Mouse (Mus musculus) liver, adult 2 months (tissue): Measurements from ENCODE around the gene Safb2. TPM values are rescaled to one million over a fixed set of nuclear protein-coding genes. Genes with fewer than 3 reads are reported as not detected.

Experiments used
- DNase-seq: peaks from one replicate; pipeline ENCODE4 v3.0.0-alpha.2; 2011; ENCODE audit warnings: low read depth, low spot score; ENCODE audit errors: extremely low read depth
- H3K27ac ChIP-seq: fragments of 200-500 bp; replicated peaks from 2 replicates; pipeline ENCODE4 v1.5.1; 2012; ENCODE audit warnings: low read depth, mild to moderate bottlenecking, control low read depth, inconsistent platforms, low read length; ENCODE audit not compliant: insufficient read depth
- H3K27me3 ChIP-seq: fragments of 200-500 bp; 2 replicates; pipeline ENCODE4 v1.6.1; 2012; ENCODE audit warnings: mild to moderate bottlenecking, moderate library complexity, low read length, inconsistent platforms; ENCODE audit not compliant: control insufficient read depth, insufficient read depth
- H3K36me3 ChIP-seq: fragments of 200-500 bp; 2 replicates; pipeline ENCODE4 v1.6.1; 2012; ENCODE audit warnings: low read length, inconsistent platforms; ENCODE audit not compliant: control insufficient read depth, insufficient read depth
- H3K4me1 ChIP-seq: fragments of 200-500 bp; 2 replicates; pipeline ENCODE4 v1.6.1; 2011; ENCODE audit warnings: low read length; ENCODE audit not compliant: control insufficient read depth, insufficient read depth
- H3K4me3 ChIP-seq: fragments of 200-500 bp; 2 replicates; pipeline ENCODE4 v1.5.1; 2011; ENCODE audit warnings: low read depth, mild to moderate bottlenecking, control low read depth, low read length, moderate library complexity; ENCODE audit not compliant: insufficient read depth
- H3K79me2 ChIP-seq: fragments of 200-500 bp; 2 replicates; pipeline ENCODE4 v1.6.1; 2012; ENCODE audit warnings: inconsistent platforms, mild to moderate bottlenecking, low read length, moderate library complexity; ENCODE audit not compliant: control insufficient read depth, insufficient read depth
- H3K9ac ChIP-seq: fragments of 200-500 bp; 2 replicates; pipeline ENCODE4 v1.6.1; 2012; ENCODE audit warnings: low read depth, mild to moderate bottlenecking, control low read depth, inconsistent platforms, low read length
- CTCF ChIP-seq: fragments of 200-500 bp; IDR thresholded peaks from 2 replicates; pipeline ENCODE4 v1.5.1; 2011; ENCODE audit warnings: low read depth, low read length, control low read depth
- POLR2A ChIP-seq: fragments of 200-500 bp; IDR thresholded peaks from 2 replicates; pipeline ENCODE4 v1.6.1; 2011; ENCODE audit warnings: low read length, control low read depth; ENCODE audit not compliant: insufficient read depth; ENCODE audit errors: extremely low read depth
- WGBS: fragments of 180-500 bp; shearing (Covaris S2); methylation state at CpG from one replicate; pipeline ENCODE4 v1.1.7; 2018; 5-methylcytosine and 5-hydroxymethylcytosine counted together
- polyA plus RNA-seq: library from polyadenylated mRNA; depleted of rRNA; stranded (reverse); fragments of >200 nt; gene quantifications from 2 replicates; pipeline ENCODE4 v1.2.3, GENCODE M21; 2012
- total RNA-seq: library from RNA; depleted of rRNA; stranded (reverse); fragments of >200 nt; gene quantifications from 2 replicates; pipeline ENCODE4 v1.2.3, GENCODE M21; 2014

Gene Safb2
- total and polyA plus RNA-seq, 2 experiments: 32.8 to 62.3 TPM

DNA sequence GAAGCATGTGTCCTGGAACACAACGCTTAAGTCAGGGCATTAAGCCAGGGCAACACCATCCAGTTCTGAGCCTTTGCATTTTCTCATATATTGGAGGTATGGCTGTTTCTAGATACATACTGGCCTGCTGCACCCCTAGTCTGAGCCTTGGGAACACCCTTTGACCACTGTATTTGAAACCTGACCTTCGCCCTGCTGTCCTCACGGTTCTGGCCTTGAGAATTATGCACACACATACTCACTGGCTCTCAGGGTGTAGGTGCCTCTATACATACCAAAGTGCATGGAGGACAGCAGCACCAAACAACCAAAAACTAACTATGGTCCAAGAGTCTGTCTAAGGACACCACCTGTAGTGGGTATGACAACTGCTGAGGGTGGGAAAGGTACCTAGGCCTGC, 11.4 kb downstream of the Safb2 start:
- TF ChIP-seq CTCF (no peak), POLR2A (no peak)
- Histone ChIP-seq H3K27me3 (no peaks in the 10 kb centered on the region), H3K36me3 (peaks cover 57% of the 10 kb centered on the region), H3K4me3 (no peak overlapping the region), H3K9ac (no peak overlapping the region), H3K4me1 (peaks cover 4% of the 10 kb centered on the region), H3K79me2 (no peaks in the 10 kb centered on the region), H3K27ac (no peak overlapping the region)
- WGBS: 62% methylated on average over 3 of the region's 3 CpGs
- DNase-seq: peak; percentile 61

DNA sequence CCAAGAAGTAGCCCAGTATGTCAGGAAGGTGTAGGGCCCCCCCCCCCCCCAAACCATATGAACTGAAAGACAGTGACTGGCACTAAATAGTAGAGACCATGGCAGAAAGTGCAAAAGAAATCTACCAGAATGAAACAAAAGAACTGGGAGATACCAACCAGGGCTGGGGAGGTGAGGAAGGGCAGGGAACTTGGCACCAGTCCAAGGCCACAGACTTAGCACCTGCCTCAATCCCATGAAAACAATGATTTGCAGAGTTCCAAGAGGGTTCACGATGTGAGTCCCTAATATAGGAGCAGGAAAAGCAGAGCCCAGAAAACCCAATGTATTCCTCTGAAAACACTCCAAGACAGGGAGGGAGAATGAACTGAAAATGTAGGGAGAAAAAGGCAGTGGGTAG, 12.2 kb downstream of the Safb2 start:
- 11% methylated on average over 1 of the region's 1 CpGs for WGBS
- no peak for TF ChIP-seq POLR2A
- peaks cover 57% of the 10 kb centered on the region for H3K36me3 ChIP-seq

DNA sequence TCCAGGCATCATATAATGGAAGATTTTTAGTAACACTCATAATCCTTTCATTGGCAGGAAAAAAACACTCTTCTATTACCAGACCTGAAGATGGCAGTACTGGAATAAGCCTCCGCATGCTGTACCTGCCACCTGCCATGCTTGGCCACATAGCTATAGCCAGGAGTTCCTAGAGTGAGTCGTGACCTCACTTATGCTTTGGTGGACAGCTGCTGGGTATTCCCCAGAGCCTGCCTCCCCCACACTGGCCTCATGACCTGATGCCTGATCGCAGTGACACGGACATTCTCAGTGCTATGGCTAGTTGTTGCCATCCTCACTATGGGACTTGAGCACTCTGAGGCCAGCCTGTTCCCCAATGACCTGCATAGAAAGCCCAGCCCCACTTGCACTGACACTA, 14.1 kb downstream of the Safb2 start:
- 78% methylated on average over 4 of the region's 4 CpGs for WGBS
- peaks cover 63% of the 10 kb centered on the region for H3K36me3 ChIP-seq
- H3K9ac ChIP-seq: no peak overlapping the region
- no peak overlapping the region for H3K27ac ChIP-seq
- no peaks in the 10 kb centered on the region for H3K27me3 ChIP-seq
- DNase-seq: no peak
- no peak for TF ChIP-seq POLR2A
- TF ChIP-seq CTCF: no peak
- peaks cover 4% of the 10 kb centered on the region for H3K4me1 ChIP-seq
- H3K79me2 ChIP-seq: no peaks in the 10 kb centered on the region
- H3K4me3 ChIP-seq: no peak overlapping the region

More for the DNA sequence above, 12.2 kb downstream of the Safb2 start:
- peaks cover 4% of the 10 kb centered on the region for H3K4me1 ChIP-seq
- DNase-seq: peak; percentile 60
- no peaks in the 10 kb centered on the region for H3K27me3 ChIP-seq
- H3K4me3 ChIP-seq: no peak overlapping the region
- H3K27ac ChIP-seq: no peak overlapping the region
- H3K79me2 ChIP-seq: no peaks in the 10 kb centered on the region
- no peak overlapping the region for H3K9ac ChIP-seq

DNA sequence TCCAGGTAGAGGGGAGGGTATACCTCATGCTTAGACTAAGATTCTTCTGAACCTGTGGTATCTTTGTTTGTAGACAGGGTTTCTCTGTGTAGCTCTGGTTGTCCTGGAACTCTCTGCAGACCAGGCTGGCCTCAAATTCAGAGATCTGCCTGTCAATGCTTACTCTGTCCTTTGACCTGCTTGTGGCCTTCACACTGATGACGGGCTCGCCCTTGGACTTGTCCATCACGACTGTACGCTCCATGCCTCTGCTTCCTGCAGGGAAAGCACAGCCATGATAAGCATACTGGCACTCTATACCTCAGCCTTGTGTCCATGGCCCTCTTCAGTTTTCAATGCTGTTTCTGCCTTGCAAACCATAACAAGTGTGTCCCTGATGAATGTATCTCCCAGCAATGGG, 17.0 kb downstream of the Safb2 start:
- no peaks in the 10 kb centered on the region for H3K79me2 ChIP-seq
- no peak overlapping the region for H3K4me3 ChIP-seq
- DNase-seq: peak; percentile 60
- no peaks in the 10 kb centered on the region for H3K27me3 ChIP-seq
- no peaks in the 10 kb centered on the region for H3K4me1 ChIP-seq
- TF ChIP-seq CTCF (no peak), POLR2A (no peak)
- WGBS: 37% methylated on average over 4 of the region's 4 CpGs
- no peak overlapping the region for H3K9ac ChIP-seq
- no peak overlapping the region for H3K27ac ChIP-seq
- peaks cover 69% of the 10 kb centered on the region for H3K36me3 ChIP-seq

DNA sequence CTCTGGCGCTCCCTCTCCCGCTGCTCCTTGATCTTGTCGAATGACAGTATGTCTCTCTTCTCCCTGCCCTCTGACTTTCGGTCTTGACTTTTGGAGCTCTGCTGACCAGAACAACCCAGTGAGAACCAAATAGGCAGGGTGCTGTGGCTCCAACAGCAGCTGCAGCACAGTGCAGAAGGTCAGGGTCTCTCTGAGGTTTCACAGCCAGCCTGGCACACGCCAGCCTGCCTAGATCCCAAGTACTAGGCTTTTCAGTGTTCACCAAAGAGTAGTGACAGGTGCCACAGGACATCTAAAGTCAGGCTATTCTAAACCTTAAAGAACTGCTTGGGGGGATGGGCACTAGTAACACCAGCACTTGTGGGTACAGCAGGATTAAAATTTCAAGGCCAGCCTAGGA, 17.5 kb downstream of the Safb2 start:
- H3K27ac ChIP-seq: no peak overlapping the region
- 93% methylated on average over 5 of the region's 5 CpGs for WGBS
- no peak overlapping the region for H3K9ac ChIP-seq
- H3K4me3 ChIP-seq: no peak overlapping the region
- peaks cover 69% of the 10 kb centered on the region for H3K36me3 ChIP-seq
- no peak for DNase-seq
- no peaks in the 10 kb centered on the region for H3K27me3 ChIP-seq
- H3K79me2 ChIP-seq: no peaks in the 10 kb centered on the region
- TF ChIP-seq POLR2A (no peak), CTCF (no peak)
- no peaks in the 10 kb centered on the region for H3K4me1 ChIP-seq

DNA sequence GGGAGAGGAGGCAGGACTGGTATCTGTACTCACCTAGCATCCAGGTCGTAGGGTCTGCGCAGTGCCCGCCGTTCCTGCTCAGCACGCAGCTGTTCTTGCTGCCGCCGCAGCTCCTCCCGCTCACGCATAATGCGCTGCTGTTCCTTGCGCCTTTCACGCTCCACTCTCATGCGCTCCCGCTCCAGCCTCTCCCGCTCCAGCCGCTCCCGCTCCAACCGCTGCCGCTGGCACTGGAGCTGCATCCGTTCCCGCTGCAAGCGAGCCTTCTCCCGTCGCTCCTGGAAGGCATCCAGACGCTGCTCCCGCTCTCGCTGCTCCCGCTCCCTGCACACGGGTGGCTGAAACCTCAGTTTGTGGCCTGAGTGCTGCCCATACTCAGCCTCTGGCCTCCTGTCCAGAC, 18.1 kb downstream of the Safb2 start:
- DNase-seq: no peak

More for the DNA sequence above, 18.1 kb downstream of the Safb2 start:
- 93% methylated on average over 29 of the region's 29 CpGs for WGBS
- H3K79me2 ChIP-seq: no peaks in the 10 kb centered on the region
- H3K4me1 ChIP-seq: no peaks in the 10 kb centered on the region
- TF ChIP-seq CTCF (no peak), POLR2A (no peak)
- H3K36me3 ChIP-seq: peaks cover 69% of the 10 kb centered on the region
- H3K27me3 ChIP-seq: no peaks in the 10 kb centered on the region
- H3K9ac ChIP-seq: no peak overlapping the region
- no peak overlapping the region for H3K27ac ChIP-seq
- H3K4me3 ChIP-seq: no peak overlapping the region
